Mouse (Mus musculus) naive thymus-derived CD4-positive, alpha-beta T cell, adult 2 months (primary cell): ENCODE measurements around the gene Grk4.

Source experiments
- DNase-seq: peaks from one replicate; pipeline ENCODE4 v3.0.0-alpha.2; 2011; ENCODE audit warnings: low read depth

Gene Grk4

GRCm38 (mm10) chr5:34659686-34660590 lies at the start of gene Grk4, which contains the start of gene Nop14:
Grk4 (plus strand) TSS chr5:34660379.
Nop14 (minus strand) TSS chr5:34660148.
- peak; percentile 99 for DNase-seq

- DNase-seq: no peak
Observed at GRCm38 (mm10) chr5:34632996-34633395, 27.2 kb upstream of the Grk4 start.

DNA sequence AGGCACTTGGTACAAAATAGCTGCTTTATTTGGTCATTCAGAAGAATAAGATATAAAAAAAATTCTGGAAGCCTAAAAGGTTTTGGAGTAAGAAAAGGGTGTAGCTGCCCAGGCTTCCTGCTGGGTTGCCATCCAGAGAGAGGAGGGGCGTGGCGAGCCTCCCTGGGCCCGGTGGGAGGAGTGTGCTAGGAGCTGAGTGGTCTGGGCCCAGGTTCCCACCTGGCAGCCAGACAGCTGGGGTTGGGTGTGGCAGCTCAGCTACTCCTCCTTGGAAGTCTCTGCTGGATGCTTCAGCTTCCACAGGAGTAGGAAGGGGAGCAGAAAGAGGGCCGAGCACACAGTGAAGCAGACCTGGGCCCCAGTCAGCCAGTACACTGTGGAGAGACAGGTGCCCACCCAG lies 26.5 kb upstream of the Grk4 start:
- DNase-seq: no peak

DNA sequence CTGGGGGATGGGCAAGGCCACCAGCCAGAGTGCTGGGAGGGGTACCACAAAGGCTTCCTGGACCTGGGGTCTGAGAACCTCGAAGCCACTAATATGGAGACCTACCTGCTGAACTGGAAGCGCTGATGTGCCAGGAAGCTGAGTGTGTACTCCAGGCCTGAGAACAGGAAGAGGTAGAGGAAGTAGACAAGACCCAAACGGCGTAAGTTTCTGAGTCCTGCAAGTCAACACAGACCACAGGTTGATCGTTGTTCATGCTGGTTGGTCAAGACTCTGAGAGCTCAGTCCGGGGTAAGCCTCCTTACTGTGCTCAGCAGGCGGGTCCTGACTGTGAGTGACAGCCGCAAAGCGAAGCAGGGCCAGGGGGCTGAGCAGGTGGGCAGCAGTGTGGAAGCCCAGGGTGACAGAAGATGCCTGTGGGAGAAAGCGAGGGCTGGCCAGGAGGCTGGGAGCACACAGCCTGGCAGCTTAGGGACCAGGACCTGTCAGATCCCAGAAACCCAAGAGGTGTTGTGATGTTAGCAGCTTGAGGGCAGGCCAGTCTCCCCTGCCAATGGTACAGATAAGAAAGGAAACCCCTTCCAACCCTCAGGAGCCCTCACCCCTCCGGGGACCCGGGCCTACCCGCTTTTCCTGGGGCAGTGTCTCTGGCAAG lies 25.3 kb upstream of the Grk4 start:
- DNase-seq: no peak

- DNase-seq: peak; percentile 27
Observed at GRCm38 (mm10) chr5:34635665-34636192, 24.4 kb upstream of the Grk4 start.

GRCm38 (mm10) chr5:34636481-34637287 lies 23.5 kb upstream of the Grk4 start, which contains the start of gene Mfsd10:
Mfsd10 (minus strand) TSS chr5:34637212.
- peak; percentile 85 for DNase-seq

- no peak for DNase-seq
Observed at GRCm38 (mm10) chr5:34637591-34638156, 22.5 kb upstream of the Grk4 start.

- DNase-seq: no peak
Observed at GRCm38 (mm10) chr5:34641991-34642390, 18.2 kb upstream of the Grk4 start.

- peak; percentile 80 for DNase-seq
Observed at GRCm38 (mm10) chr5:34642932-34643331, 17.2 kb upstream of the Grk4 start.

- peak; percentile 86 for DNase-seq
Observed at GRCm38 (mm10) chr5:34647581-34647980, 12.6 kb upstream of the Grk4 start.

DNA sequence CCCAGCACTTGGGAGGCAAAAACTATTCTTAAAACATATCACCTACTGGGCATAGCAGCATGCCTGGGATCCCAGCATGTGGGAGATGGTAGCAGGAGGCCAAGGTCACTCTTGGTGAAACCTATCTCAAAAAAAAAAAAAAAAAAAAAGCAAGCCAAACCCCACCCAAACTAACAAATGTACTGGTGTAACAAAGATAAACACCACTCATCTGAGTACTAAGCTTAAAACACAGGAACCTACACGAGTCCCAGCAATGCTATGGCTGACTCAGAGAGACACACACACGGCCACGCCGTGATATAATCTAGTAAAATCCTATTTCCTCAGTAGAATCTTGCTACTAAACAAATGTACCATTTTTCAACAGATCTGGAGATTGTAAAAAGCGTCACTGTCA lies 7.2 kb upstream of the Grk4 start:
- no peak for DNase-seq

GRCm38 (mm10) chr5:34654881-34655280 lies 5.3 kb upstream of the Grk4 start:
- no peak for DNase-seq

- DNase-seq: no peak
Observed at GRCm38 (mm10) chr5:34657556-34657955, 2.6 kb upstream of the Grk4 start.

DNA sequence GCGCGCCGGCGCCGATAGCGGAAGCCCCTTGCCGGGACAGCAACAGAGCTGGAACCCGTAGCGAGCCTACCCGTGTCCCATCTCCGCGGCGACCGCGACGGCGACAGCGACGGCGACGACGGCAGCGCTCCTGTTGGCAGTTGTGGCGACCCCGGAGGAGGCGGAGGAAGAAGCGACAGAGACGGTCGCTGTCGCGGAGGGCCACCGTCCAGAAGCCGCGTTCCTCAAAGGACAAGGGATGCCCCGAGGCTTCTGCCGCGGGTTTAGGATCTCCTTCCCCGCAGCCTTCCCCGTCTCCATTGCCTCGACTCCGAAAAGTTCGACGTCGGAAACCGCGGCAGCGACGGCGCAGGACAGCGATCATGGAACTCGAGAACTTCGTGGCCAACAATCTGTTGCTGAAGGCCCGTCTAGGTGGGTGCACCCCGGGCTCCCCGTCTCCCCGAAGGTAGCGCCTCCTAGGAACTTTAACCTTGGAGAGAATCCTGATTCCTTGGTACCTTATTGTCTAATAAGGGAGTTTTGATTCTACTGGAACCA lies 482 bp downstream of the Grk4 start:
- no peak for DNase-seq

DNA sequence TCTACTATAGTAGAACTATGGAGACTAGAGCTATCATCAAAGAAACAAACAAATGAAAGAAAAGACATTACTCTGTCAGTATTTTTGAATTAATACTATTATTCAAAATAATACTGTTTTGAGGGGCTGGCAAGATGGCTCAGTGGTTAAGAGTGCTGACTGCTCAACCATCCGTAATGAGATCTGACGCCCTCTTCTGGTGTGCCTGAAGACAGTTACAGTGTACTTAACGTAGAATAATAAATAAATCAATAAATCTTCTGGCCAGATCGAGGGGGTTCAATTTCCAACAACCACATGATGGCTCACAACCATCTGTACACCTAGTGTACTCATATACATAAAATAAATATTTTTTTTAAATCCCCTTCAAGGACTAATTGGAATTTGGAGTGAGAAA lies 1.7 kb downstream of the Grk4 start:
- no peak for DNase-seq

- peak; percentile 5 for DNase-seq
Observed at GRCm38 (mm10) chr5:34663231-34663630, 3.1 kb downstream of the Grk4 start.

GRCm38 (mm10) chr5:34669493-34669892 lies 9.3 kb downstream of the Grk4 start:
- peak; percentile 20 for DNase-seq

GRCm38 (mm10) chr5:34670280-34670679 lies 10.1 kb downstream of the Grk4 start:
- DNase-seq: no peak

- no peak for DNase-seq
Observed at GRCm38 (mm10) chr5:34689868-34690267, 29.7 kb downstream of the Grk4 start.

DNA sequence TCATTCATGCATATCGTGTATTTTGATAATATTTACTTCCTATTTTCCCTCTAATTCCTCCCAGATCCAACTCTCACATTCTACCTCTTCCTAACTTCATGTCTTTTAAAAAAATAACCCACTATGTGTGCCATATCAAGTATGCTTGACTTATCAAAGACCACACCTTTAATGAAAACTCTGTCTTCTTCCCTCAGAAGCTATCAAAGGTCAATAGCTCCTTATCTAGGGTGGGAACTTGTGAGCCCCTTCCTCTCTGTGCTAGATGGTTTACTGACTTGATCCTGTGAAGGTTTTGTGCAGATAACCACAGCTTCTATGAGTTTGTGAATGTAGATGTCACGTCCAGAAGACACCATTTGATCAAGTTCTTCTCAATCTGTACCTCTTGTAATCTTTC lies 32.6 kb downstream of the Grk4 start:
- DNase-seq: no peak

GRCm38 (mm10) chr5:34695521-34695920 lies 35.3 kb downstream of the Grk4 start:
- DNase-seq: no peak
